Mouse (Mus musculus): Measurements from ENCODE around the gene Tsen2.

Gene Tsen2

GRCm38 (mm10) chr6:115606461-115606860 lies 62.0 kb downstream of the Tsen2 start:
- DNase-seq, result no peak

GRCm38 (mm10) chr6:115607429-115607828 lies 63.0 kb downstream of the Tsen2 start:
- no peak for DNase-seq

- peak; percentile 37 for DNase-seq
These were observed 64.7 kb downstream of the Tsen2 start for GRCm38 (mm10) chr6:115609121-115609520.

- DNase-seq, result no peak
These were observed 65.8 kb downstream of the Tsen2 start for GRCm38 (mm10) chr6:115610301-115610700.

- DNase-seq, result no peak
These were observed 69.3 kb downstream of the Tsen2 start for GRCm38 (mm10) chr6:115613793-115614192.

- DNase-seq, result no peak
These were observed 71.5 kb downstream of the Tsen2 start for GRCm38 (mm10) chr6:115615983-115616382.

- no peak for DNase-seq
These were observed 75.4 kb downstream of the Tsen2 start for GRCm38 (mm10) chr6:115619818-115620217.

DNA sequence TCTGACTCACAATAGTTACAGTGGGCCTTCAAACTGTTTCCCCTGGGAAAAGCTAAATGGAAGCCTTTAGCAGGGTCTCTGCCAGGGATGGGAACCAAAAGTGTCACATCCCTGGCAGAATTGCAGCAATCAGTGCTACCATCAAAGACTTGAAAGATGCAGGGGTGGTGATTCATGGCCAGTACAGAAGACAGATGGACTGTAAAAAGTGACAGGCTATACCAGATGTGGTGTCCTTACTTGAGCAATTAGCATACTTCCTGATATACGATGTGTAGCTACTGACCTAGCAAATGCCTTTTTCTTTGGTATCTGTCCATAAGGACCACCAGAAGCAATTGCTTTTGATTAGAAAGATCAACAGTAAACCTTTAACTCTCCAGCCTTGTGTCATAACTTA lies 76.5 kb downstream of the Tsen2 start:
- DNase-seq, result no peak

DNA sequence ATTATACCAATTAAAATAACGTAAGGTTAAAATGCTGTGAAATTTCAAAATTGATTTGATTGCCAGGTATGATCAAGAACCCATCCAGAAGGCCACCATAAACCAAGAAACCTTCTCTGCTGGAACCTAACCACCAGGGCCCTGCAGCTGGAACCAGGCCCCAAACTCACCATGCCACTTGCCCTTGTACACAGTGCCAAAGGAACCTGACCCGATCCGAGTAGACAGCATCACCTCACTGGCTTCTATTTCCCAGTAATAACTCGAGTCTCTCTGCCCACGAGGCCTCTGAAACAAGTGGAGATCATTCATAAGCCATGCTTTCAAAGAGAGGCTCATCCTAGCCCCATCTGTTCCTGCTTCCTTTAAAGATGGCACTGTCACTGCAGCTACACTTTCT lies 81.7 kb downstream of the Tsen2 start:
- no peak for DNase-seq

Measured in cerebellum, postnatal 10 days (tissue).